Mouse (Mus musculus) mature B cell (primary cell): ENCODE measurements around the gene Tacc2.
"Not testable (repeated sequence)": the region's sequence is repeated elsewhere in the genome, so short reads cannot be mapped to it uniquely, and the experiment has no call there.

Experiments
- in situ Hi-C: fragments of 300-500 bp; cut with MboI; formaldehyde crosslinking; loops from 2 replicates; pipeline ENCODE4 v1.14.3; 2019

The Tacc2 gene

DNA sequence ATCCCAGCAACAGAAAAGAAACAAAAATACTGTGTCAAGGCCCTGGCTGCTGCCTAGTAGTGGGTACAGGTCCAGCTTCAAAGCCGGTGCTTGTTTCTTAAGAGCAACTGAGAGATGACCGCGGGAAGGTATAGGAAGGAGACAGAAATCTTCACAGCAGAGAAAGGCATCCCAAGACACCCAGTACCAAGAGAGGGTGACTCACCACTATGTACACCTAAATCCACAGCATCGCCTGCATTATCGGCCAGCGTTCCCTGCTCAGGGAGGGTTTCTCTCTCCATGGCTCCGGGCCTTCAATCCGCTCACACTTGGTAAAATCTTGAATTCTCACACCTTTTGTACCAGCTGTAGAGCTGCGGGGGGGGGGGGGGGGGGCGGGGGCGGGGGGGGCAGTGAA lies 4.4 kb upstream of the Tacc2 start, which contains the start of gene Nsmce4a:
Nsmce4a (minus strand) TSS at position 298 of the 400 bp plus-strand sequence.
- in situ Hi-C loops, result no loop called here

DNA sequence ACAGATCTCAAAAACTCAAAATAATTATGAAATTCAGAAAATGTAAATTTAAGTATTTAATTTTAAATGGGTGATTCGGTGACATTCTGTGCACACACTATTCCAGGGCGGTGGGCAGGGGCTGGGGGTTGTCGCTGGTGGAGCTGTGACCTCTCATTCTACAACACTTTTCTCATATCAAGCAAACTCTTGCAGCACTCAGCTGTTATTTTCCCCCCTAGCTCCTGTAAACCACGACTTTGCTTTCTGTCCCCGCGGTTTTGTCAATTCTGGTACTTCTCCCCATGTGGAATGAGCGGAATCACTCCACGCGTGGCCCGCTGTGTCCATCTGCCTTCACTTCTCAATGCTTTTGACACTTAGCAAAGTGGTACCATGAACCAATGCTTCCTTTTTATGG lies 3.5 kb upstream of the Tacc2 start:
- in situ Hi-C loops, result no loop called here

GRCm38 (mm10) chr7:130574211-130574991 lies 2.8 kb upstream of the Tacc2 start:
- in situ Hi-C loops, result no loop called here

DNA sequence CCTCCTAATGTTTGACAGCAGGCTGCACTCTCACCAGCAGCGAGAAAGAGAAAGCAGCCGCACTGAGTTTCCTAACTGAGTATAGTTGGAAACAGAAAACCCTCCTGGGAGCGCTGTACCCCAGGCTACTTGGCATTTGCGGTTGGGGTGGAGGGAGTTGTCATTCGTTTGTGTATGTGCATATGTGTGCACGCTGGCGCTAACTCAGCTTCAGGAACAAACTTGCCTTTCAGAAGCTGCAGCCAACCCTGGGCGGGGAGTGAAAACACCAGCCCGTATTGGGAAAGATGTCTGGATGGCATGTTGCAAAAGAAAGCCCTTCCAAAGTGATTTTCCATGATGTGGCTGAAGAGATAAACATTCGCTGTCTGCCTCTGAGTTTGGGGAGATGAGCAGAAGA lies 257 bp upstream of the Tacc2 start:
- in situ Hi-C loops, result no loop called here

GRCm38 (mm10) chr7:130578066-130578465 lies 828 bp downstream of the Tacc2 start:
- in situ Hi-C loops, result no loop called here

GRCm38 (mm10) chr7:130578607-130579006 lies 1.4 kb downstream of the Tacc2 start:
- in situ Hi-C loops, result no loop called here

DNA sequence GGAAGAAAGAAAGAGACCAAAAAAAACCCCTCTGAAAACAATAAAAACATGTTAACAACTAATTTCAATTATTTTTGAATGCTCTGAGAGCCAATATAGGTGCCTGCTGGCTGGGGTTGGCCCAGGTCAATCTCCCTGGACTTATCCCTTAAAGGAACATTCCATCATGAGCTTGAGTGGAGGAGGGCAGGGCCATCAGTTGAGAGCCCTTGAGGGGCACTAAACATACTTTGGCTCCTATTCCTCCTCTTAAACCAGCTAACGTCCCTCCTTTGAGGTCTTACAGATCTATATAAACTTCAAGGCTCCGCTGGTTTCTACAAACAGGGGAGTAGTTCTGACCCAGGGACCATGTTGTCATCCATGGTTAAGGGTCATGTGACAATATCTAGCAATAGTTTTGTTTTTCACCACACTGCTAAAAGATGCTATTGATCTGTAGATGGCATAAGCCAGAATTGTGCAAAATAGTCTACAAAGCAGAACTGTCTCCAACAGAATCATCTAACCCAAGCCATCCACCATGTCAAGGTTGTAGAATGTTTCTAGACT lies 9.4 kb downstream of the Tacc2 start:
- in situ Hi-C loops, result no loop called here

- in situ Hi-C loops, result no loop called here
Measured at GRCm38 (mm10) chr7:130590081-130590828, 13.0 kb downstream of the Tacc2 start.

DNA sequence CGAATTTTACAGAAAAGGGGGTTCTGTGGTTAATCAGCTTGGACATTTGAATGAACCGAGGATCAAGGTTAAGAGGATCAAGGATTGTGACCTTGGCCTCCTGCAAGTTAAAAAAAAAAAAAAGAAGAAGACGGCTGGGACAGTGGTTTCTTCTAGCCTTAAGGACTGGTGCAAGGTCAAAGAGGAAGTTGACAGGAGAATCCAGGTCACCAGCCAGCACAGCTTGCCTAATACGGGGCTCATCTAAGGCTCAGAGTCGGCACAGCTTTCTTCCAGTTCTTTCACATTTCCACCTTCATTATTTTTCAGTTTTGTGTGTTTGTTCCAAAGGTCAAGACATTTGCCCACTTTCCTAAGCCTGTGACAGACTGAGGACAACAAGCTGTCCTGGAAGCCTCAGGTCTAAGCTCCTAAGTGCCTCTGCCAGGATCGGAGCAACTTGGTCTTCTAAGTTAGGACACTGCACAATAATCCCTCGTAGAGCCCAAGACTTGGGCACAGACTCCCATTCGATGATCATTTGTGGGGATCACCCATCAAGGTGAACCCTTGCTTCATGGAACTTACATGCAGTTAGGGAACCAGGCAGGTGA lies 13.7 kb downstream of the Tacc2 start:
- in situ Hi-C loops, result no loop called here

DNA sequence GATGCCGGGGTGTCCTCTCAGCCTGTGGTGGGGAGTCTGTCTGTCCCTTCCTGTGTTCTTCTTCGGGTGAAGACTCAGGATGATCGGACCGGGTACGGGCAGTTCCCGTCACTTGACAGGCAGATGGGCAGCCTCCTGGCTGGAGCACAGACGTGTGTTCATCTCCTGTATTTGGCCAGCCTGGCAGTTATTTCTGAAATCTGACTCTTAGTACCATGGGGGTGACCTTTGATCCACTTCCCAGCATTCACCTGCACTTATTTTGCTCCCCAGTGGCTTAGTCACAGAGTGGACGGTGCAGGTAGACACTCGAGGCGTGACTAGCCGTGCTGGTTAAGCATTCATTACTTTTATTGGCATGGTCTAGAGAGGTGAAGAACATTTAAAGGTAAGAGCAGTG lies 15.7 kb downstream of the Tacc2 start:
- in situ Hi-C loops, result not testable (repeated sequence)

- in situ Hi-C loops, result not testable (repeated sequence)
Measured at GRCm38 (mm10) chr7:130593375-130594239, 16.4 kb downstream of the Tacc2 start.

- in situ Hi-C loops, result not testable (repeated sequence)
Measured at GRCm38 (mm10) chr7:130596079-130596855, 19.0 kb downstream of the Tacc2 start.

DNA sequence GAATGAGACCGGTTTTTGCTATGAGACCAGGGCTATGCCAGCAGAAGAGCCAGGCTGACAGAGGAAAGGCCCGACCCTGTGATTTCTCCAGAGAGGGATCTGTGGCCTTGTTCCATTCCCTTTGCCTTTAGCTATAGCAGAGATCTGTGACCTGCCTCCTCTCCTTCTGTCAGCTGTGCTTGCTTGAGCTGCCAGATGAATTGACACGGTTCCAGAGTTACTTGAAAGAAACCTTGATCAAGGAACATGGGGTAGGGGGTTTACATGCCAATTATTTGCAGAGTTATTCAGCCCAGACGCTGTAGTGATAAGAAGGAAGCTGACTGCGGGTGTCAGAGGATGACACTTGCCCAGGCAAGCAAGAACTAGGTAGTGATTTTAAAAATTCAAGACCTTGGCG lies 20.3 kb downstream of the Tacc2 start:
- in situ Hi-C loops, result no loop called here

DNA sequence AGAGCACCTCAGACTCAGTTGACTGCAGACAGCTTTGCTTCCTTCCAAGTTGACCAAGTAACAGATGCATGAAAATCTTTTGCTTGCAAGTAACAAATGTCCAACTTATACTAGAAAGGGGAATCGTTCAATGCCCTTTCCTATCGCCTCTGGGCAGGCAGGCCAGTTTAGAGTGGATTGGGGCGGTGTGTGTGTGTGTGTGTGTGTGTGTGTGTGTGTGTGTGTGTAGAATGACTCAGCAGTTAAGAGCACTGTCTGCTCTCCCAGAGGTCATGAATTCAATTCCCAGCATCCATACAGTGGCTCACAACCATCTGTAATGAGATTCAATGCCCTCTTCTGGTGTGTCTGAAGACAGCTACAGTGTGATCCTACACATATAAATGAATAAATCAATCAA lies 22.8 kb downstream of the Tacc2 start:
- in situ Hi-C loops, result no loop called here

DNA sequence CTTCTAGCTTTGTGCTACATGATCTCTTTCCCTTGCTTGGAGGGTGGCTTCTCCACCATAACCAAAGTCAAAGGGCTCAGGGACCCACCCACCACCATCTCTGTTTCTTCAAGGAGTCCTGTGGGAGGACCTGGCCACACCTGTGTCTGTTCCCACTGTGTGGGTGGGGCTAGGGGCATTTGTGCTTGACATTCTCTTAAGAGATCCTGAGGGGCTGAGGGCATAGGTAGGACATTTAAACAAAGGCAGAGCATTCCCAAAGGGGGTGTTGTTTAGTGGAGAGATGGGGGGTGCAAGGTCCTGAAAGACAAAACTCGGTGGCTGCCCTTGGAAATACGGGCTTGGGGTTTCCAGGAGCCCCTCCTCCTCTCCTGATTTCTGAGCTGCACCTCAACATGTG lies 23.3 kb downstream of the Tacc2 start:
- in situ Hi-C loops, result no loop called here

DNA sequence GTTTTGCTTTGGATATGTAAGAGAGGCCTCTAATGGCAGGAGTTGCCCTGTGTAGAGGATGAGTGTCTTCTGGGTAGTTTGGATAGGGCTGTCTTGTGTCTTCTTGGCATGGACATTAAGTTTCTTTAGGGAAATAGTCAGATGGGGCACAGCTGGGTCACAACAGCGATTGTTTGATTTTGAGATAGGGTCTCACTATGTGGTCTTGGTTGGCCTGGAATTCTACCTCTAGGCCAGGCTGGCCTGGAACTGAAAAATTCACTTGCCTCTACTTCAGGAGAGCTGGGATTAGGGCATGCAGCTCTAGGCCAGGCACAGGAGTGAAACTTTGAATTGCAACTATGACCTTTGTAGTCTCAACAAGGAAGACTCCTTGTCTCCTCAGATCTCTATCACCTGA lies 25.6 kb downstream of the Tacc2 start:
- in situ Hi-C loops, result no loop called here

DNA sequence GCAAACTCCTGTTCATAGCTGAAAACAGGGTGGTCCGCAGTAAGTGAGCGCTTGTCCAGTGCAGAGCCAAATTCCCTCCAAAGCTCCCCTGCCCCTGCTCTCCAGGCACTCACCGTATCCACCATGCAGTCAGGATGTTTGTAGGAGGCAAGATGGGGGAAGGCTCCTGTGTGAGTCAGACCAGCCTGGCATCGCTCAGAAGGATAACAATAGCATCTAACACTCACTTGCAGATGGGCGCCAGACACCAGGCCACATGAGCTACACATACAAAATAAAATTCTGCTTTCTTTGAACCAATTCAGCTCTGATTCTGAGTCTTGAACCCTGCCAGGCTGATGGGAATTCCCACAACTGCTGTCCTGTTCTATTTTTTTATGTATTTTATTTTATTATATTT lies 26.3 kb downstream of the Tacc2 start:
- in situ Hi-C loops, result no loop called here

GRCm38 (mm10) chr7:130604390-130604789 lies 27.2 kb downstream of the Tacc2 start:
- in situ Hi-C loops, result no loop called here

- in situ Hi-C loops, result no loop called here
Measured at GRCm38 (mm10) chr7:130605111-130605510, 27.9 kb downstream of the Tacc2 start.

DNA sequence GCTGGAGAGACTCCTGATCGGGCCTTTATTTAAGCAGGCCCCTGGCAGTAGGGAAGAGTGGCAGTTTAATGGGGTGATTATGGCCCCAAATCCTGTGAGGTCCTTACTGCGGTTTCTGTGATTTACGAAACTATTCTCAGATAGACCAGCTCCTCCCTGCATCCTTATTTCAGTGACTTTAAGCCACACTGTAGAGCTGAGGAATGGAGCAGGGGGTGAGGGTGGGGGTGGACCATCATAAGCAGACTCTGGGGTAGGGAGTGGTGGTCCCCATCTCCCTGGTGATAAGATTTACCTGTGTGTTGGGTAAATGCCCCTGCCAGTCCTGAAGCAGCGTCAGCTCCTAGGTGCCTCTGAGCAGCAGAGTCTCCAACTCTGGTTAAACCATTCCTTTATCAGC lies 29.7 kb downstream of the Tacc2 start:
- in situ Hi-C loops, result no loop called here

- in situ Hi-C loops, result no loop called here
Measured at GRCm38 (mm10) chr7:130613973-130614372, 36.7 kb downstream of the Tacc2 start.
